Mouse (Mus musculus) neural tube, embryonic 15.5 days (tissue): Measurements from ENCODE around the gene Pbxip1. TPM values are rescaled to one million over a fixed set of nuclear protein-coding genes. Genes with fewer than 3 reads are reported as not detected.

Experiments used
- ATAC-seq: fragments of 200-750 bp; cut with Nextera tagmentation; 2 replicates; pipeline ENCODE4 v1.8.0; 2017; ENCODE audit warnings: mild to moderate bottlenecking, moderate TSS enrichment, moderate library complexity; ENCODE audit not compliant: low FRiP score
- H3K27ac ChIP-seq: fragments of 300-500 bp; sonication (generic); replicated peaks from 2 replicates; pipeline ENCODE4 v1.5.1; 2015; ENCODE audit warnings: mild to moderate bottlenecking, inconsistent platforms
- H3K27me3 ChIP-seq: fragments of 300-500 bp; sonication (generic); replicated peaks from 2 replicates; pipeline ENCODE4 v1.6.1; 2015; ENCODE audit warnings: inconsistent platforms
- H3K36me3 ChIP-seq: fragments of 300-500 bp; sonication (generic); 2 replicates; pipeline ENCODE4 v1.6.1; 2015; ENCODE audit warnings: inconsistent platforms
- H3K4me1 ChIP-seq: fragments of 300-500 bp; sonication (generic); 2 replicates; pipeline ENCODE4 v1.6.1; 2015; ENCODE audit warnings: inconsistent platforms
- H3K4me2 ChIP-seq: fragments of 300-500 bp; sonication (generic); 2 replicates; pipeline ENCODE4 v1.6.1; 2015; ENCODE audit warnings: inconsistent platforms, mild to moderate bottlenecking, moderate library complexity
- H3K4me3 ChIP-seq: fragments of 300-500 bp; sonication (generic); replicated peaks from 2 replicates; pipeline ENCODE4 v1.5.1; 2015; ENCODE audit warnings: mild to moderate bottlenecking, inconsistent platforms
- H3K9ac ChIP-seq: fragments of 300-500 bp; sonication (generic); replicated peaks from 2 replicates; pipeline ENCODE4 v1.6.1; 2015; ENCODE audit warnings: mild to moderate bottlenecking, inconsistent platforms
- H3K9me3 ChIP-seq: fragments of 300-500 bp; sonication (generic); replicated peaks from 2 replicates; pipeline ENCODE4 v1.6.1; 2016; ENCODE audit warnings: inconsistent platforms
- WGBS: fragments of 180-500 bp; shearing (Covaris S2); methylation state at CpG from one replicate; pipeline ENCODE4 v1.1.7; 2015; ENCODE audit warnings: mixed read lengths; 5-methylcytosine and 5-hydroxymethylcytosine counted together
- polyA plus RNA-seq: library from polyadenylated mRNA; unstranded; fragments of >200 nt; fragmentation: Nextera tagmentation; extraction: Ambion mirVana; gene quantifications from 2 replicates; pipeline ENCODE4 v1.2.1, GENCODE M21; 2015

The Pbxip1 gene
- polyA plus RNA-seq, 1 experiment from 2014 or later, result 16.1 TPM

DNA sequence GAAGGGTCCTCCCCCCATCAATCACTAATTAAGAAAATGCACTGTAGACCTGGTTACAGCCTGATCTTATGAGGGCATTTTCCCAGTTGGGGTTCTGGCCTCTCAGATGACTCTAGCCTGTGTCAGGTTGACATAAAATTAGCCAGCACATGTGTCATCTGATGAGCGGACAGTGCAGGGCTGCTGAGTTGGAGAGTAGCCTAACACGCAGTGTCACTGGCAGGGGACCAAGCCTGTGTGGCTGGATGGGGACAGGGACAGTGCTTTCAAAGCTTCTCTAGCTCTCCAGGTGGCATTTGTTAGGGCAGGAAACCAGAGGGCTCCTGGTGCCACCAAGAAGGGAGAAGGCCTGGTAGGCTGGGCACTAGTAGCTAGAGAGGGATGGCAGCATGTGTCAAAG, 4.2 kb downstream of the Pbxip1 start:
- Histone ChIP-seq H3K27me3 (no peaks in the 10 kb centered on the region), H3K9ac (no peak overlapping the region), H3K4me2 (no peak overlapping the region), H3K4me1 (peaks cover 15% of the 10 kb centered on the region), H3K27ac (no peak overlapping the region), H3K9me3 (no peaks in the 10 kb centered on the region), H3K4me3 (no peak overlapping the region), H3K36me3 (no peaks in the 10 kb centered on the region)
- ATAC-seq, result no peak
- 87% methylated on average over 2 of the region's 2 CpGs for WGBS

DNA sequence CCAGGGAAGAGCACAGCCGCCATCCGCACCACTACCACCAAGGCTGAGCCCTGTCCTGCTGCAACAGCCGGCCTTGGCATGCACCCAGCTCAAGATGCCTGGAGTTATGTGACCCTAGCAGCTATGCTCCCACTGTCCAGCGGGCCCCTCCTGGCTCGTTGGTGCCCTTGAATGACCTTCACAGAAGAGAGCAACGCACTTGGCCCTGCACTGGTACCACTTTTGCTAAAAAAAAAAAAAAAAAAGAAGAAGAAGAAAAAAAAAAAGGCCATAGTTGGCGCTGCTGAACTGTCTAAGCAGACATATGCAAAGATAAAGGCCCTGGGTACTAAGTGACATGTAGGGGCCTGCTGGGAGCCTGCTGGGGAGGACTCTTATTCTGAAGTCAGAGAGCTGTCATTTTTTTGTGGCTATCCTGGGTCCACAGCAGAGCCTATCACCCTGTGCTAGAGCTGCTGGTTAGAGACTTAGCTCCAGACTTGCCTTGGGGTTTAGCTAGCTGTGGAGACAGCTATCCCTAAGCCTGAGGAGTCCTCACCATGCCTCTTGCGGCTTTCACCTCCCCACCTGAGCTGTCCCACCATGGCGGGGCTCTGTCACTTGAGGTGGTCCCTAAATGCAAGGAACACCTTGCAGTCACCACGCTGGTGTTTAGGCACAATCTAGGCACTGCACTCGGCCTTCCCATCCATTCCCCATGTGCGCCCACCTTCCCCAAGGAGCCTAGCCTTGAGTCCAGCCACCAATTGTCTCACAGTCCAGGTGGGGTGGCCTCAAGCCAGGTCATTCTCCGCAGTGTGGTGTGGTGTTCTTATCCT, 12.4 kb downstream of the Pbxip1 start:
- WGBS, result 72% methylated on average over 13 of the region's 13 CpGs
- H3K4me3 ChIP-seq, result no peak overlapping the region
- peak; percentile 23; the same call in 1 of the 2 replicates for ATAC-seq
- H3K27ac ChIP-seq, result no peak overlapping the region
- no peak overlapping the region for H3K9ac ChIP-seq
- H3K4me2 ChIP-seq, result no peak overlapping the region
- H3K9me3 ChIP-seq, result no peaks in the 10 kb centered on the region
- H3K36me3 ChIP-seq, result no peaks in the 10 kb centered on the region
- 0 out of 2 replicates have a peak, but pooled peaks cover 9% of the 10 kb centered on the region for H3K4me1 ChIP-seq
- H3K27me3 ChIP-seq, result no peaks in the 10 kb centered on the region

GRCm38 (mm10) chr3:89449541-89449940, 13.0 kb downstream of the Pbxip1 start:
- WGBS, result 41% methylated on average over 7 of the region's 7 CpGs
- H3K27ac ChIP-seq, result no peak overlapping the region
- no peak overlapping the region for H3K9ac ChIP-seq
- peak; percentile 79 for ATAC-seq
- no peak overlapping the region for H3K4me3 ChIP-seq
- H3K36me3 ChIP-seq, result no peaks in the 10 kb centered on the region
- no peak overlapping the region for H3K4me2 ChIP-seq
- 0 out of 2 replicates have a peak, but pooled peaks cover 9% of the 10 kb centered on the region for H3K4me1 ChIP-seq
- no peaks in the 10 kb centered on the region for H3K9me3 ChIP-seq
- H3K27me3 ChIP-seq, result no peaks in the 10 kb centered on the region

DNA sequence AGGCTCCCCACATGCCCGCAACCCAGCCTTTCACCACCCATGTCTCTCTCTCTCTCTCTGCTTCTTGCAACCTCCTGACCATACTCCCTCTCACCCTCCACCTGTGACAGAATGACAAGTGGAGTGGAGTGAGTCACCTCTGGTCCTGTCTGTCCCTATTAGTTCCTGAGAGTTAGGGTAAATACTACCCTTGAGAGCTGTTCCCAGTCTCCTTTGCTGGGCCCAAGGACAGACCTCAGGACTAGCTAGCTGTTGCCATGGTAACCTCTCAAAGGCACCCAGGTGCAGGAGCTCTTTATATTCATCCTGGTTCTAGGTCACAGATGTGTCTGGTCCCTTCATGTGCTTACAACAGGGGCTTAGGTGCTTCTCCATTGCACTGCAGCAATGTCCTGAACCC, 15.4 kb downstream of the Pbxip1 start:
- H3K27ac ChIP-seq, result no peak overlapping the region
- ATAC-seq, result no peak

GRCm38 (mm10) chr3:89454401-89455177, 18.1 kb downstream of the Pbxip1 start, which contains the start of gene Pmvk:
Gene Pmvk, plus strand, starts transcription at chr3:89454541.
- no peaks in the 10 kb centered on the region for H3K27me3 ChIP-seq
- no peak within 1 kb of the TSS for H3K9ac ChIP-seq
- WGBS, result 75% methylated on average over 10 of the region's 10 CpGs
- ATAC-seq, result no peak
- H3K36me3 ChIP-seq, result no peaks in the 10 kb centered on the region
- peaks cover 9% of the 10 kb centered on the region; the same call in 1 of the 2 replicates for H3K4me1 ChIP-seq
- H3K4me2 ChIP-seq, result no peak within 1 kb of the TSS
- no peak within 1 kb of the TSS for H3K4me3 ChIP-seq
- H3K27ac ChIP-seq, result no peak within 1 kb of the TSS
- H3K9me3 ChIP-seq, result no peaks in the 10 kb centered on the region

More for the DNA sequence above, 15.4 kb downstream of the Pbxip1 start:
- no peak overlapping the region for H3K4me3 ChIP-seq
- H3K27me3 ChIP-seq, result no peaks in the 10 kb centered on the region
- H3K4me1 ChIP-seq, result 0 out of 2 replicates have a peak, but pooled peaks cover 9% of the 10 kb centered on the region
- H3K9me3 ChIP-seq, result no peaks in the 10 kb centered on the region
- H3K36me3 ChIP-seq, result no peaks in the 10 kb centered on the region
- H3K9ac ChIP-seq, result no peak overlapping the region
- 94% methylated on average over 1 of the region's 1 CpGs for WGBS
- H3K4me2 ChIP-seq, result no peak overlapping the region

DNA sequence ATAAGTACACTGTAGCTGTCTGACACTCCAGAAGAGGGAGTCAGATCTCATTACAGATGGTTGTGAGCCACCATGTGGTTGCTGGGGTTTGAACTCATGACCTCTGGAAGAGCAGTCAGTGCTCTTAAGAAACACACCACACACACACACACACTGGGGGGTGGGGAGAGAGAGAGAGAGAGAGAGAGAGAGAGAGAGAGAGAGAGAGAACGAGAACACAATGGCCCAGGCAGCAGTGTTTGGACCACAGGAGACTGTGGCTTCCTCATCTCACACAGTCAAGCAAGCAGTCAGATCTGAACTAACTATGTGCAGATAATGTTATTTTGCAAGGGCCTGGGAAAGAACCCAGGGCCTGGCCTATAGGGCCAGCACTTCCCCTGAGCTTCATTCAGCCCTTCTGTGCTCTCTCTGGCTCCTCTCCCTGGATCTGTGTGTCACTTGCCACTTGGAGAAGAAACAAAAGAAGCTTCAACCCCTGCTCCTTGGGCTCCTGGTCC, 19.3 kb downstream of the Pbxip1 start:
- H3K27me3 ChIP-seq, result no peaks in the 10 kb centered on the region
- 56% methylated on average over 1 of the region's 1 CpGs for WGBS
- ATAC-seq, result no peak

GRCm38 (mm10) chr3:89456726-89457665, 20.5 kb downstream of the Pbxip1 start:
- Histone ChIP-seq H3K4me3 (no peak overlapping the region), H3K27me3 (no peaks in the 10 kb centered on the region), H3K36me3 (0 out of 2 replicates have a peak, but pooled peaks cover 5% of the 10 kb centered on the region), H3K9ac (no peak overlapping the region), H3K4me2 (no peak overlapping the region), H3K9me3 (no peaks in the 10 kb centered on the region), H3K27ac (no peak overlapping the region), H3K4me1 (peaks cover 19% of the 10 kb centered on the region)
- WGBS, result 37% methylated on average over 10 of the region's 10 CpGs
- ATAC-seq, result no peak

More for the DNA sequence above, 19.3 kb downstream of the Pbxip1 start:
- Histone ChIP-seq H3K9ac (no peak overlapping the region), H3K4me1 (peaks cover 19% of the 10 kb centered on the region), H3K9me3 (no peaks in the 10 kb centered on the region), H3K36me3 (no peaks in the 10 kb centered on the region), H3K27ac (no peak overlapping the region), H3K4me3 (no peak overlapping the region), H3K4me2 (no peak overlapping the region)

- no peaks in the 10 kb centered on the region for H3K27me3 ChIP-seq
- peak overlapping the region; percentile 76 for H3K4me3 ChIP-seq
- 0 out of 2 replicates have a peak, but pooled peaks cover 5% of the 10 kb centered on the region for H3K36me3 ChIP-seq
- H3K27ac ChIP-seq, result peak overlapping the region; percentile 95
- peak overlapping the region; percentile 90; the same call in 1 of the 2 replicates for H3K9ac ChIP-seq
- no peaks in the 10 kb centered on the region for H3K9me3 ChIP-seq
- WGBS, result 46% methylated on average over 13 of the region's 13 CpGs
- peak overlapping the region; percentile 67 for H3K4me2 ChIP-seq
- H3K4me1 ChIP-seq, result peaks cover 19% of the 10 kb centered on the region
- peak; percentile 48; the same call in 1 of the 2 replicates for ATAC-seq
Measured at GRCm38 (mm10) chr3:89458372-89458964, 22.0 kb downstream of the Pbxip1 start.

DNA sequence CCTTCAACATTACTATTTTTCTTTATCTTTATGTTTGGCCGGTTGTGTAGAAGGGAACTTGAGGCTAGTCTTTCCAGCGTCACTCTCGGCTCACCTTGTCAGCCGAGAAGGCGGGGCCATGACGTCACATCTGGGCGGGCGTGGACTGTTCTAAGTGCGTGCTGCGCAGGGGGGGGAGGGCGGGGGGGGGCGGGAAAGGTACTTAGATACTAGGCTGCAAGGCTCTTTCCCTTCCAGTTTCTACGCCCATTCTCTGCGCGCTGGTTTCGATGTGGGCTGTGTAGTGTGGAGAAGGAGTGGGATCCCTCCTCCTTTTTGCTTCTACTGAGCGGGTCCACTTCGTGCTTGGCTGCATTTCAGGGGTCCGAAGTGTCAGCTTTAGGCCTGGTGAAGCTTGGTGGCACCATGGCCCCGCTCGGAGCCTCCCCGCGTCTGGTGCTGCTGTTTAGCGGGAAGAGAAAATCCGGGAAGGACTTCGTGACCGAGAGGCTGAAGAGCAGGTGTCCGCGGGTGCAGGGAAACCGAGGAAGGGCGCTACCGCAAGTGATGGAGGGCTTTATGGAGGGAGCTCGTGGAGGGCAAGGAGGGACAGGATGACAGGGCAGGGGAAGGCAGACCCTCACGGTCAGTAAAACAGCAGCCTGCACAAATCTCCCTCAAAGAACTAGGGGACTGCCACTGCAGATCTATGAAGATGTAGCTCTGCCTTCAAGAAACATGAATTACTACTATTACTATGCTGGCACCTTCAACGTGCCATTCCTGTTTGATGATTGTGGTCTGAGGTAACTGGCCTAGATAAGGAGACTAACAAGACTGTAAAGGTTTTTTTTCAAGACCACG, 22.7 kb downstream of the Pbxip1 start:
- Histone ChIP-seq H3K4me2 (peak overlapping the region; percentile 67), H3K36me3 (0 out of 2 replicates have a peak, but pooled peaks cover 7% of the 10 kb centered on the region), H3K9me3 (no peaks in the 10 kb centered on the region), H3K9ac (peak overlapping the region; percentile 90), H3K4me1 (peaks cover 19% of the 10 kb centered on the region), H3K4me3 (peak overlapping the region; percentile 76), H3K27me3 (no peaks in the 10 kb centered on the region), H3K27ac (peak overlapping the region; percentile 95)
- WGBS, result 1% methylated on average over 34 of the region's 36 CpGs
- peak; percentile 92 for ATAC-seq

GRCm38 (mm10) chr3:89468268-89468667, 31.8 kb downstream of the Pbxip1 start:
- Histone ChIP-seq H3K9ac (no peak overlapping the region), H3K4me1 (no peaks in the 10 kb centered on the region), H3K4me2 (no peak overlapping the region), H3K27me3 (no peaks in the 10 kb centered on the region), H3K9me3 (no peaks in the 10 kb centered on the region), H3K36me3 (peaks cover 37% of the 10 kb centered on the region), H3K27ac (no peak overlapping the region), H3K4me3 (no peak overlapping the region)
- 66% methylated on average over 4 of the region's 4 CpGs for WGBS
- ATAC-seq, result no peak
